Mouse (Mus musculus): ENCODE data around the gene Ctnna2.

Ctnna2 gene

DNA sequence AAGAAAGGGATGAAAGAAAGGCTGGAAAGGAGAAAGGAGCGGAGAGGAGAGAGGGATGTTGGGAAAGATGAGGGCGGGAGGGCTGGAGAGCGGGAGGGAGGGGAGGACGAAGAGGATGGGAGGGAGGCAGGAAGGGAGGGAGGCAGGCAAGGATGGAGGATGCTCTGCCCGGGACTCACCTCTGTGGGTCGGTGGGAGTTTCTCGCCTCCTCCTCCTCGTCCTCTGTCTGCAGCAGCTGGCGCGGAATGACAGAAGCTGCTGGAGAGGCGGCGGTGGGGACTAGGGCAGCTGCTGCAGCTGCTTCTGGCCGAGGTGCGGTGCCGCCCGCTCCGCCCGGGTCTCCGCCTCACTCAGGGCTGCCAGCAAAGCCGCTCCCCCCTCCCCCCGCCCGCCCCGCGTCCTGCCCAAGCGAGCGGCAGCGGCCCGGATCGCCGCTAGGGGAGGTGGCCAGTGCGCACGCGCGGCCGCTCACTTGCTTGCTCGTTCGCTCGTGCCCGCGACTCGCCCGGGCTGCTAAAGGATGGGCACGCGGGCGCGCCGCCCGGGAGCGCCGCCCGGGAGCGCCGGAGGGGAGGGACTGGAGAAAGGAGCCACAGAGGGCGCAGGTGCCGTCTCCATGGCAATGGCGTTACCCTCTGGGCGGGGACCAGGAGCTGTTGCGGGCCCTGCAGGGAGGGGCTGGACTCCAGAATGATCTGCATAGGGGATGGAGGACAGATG is at the start of gene Ctnna2:
Gene Ctnna2, minus strand, starts transcription at position 459 of the 721 bp plus-strand sequence.
- peak; percentile 95 to 97 for DNase-seq (ENCODE audit: low spot score in 2 of 2)

DNA sequence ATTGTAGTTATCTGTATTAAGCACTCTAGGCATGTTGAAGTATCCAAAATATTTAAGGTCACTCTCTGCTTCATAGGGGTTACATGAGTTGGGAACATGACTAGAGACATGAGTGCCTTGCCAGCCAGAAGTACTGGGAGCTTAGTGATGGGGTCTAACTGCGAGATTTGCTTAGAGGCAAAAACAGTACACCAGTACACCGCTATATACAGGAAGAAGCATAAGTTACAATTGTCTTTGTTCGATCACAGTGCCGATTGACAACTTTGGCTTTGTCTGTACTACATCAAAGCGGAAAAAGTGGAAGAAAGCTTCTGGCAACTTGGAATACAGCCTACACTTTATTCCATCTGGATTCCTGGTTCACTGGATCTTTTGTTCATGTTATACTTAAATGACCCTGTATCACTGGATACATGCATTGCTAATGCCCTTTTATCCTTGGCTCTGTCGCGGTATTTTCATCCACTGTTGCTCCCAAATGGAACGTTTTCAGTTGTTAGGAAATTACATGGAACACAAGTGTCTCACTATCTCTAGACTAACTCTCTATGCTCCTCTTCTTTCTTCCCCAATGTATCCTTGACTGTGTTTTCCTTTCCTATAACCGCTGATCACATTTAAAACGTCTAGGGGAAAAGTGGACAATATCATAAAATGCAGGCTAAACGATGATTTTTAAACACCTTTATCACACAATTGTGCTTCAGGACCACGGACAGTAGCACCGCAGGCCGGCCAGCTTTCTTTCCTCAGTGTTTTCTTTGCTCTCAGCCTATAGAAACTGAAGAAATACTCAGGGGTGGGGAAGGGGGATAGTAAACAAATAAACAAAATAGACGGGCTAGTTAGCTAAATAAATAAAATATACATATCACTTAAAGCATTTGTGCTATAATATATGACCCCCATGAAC is 896 bp upstream of the Ctnna2 start:
- DNase-seq (ENCODE audit: low spot score in 2 of 2) = no peak

DNA sequence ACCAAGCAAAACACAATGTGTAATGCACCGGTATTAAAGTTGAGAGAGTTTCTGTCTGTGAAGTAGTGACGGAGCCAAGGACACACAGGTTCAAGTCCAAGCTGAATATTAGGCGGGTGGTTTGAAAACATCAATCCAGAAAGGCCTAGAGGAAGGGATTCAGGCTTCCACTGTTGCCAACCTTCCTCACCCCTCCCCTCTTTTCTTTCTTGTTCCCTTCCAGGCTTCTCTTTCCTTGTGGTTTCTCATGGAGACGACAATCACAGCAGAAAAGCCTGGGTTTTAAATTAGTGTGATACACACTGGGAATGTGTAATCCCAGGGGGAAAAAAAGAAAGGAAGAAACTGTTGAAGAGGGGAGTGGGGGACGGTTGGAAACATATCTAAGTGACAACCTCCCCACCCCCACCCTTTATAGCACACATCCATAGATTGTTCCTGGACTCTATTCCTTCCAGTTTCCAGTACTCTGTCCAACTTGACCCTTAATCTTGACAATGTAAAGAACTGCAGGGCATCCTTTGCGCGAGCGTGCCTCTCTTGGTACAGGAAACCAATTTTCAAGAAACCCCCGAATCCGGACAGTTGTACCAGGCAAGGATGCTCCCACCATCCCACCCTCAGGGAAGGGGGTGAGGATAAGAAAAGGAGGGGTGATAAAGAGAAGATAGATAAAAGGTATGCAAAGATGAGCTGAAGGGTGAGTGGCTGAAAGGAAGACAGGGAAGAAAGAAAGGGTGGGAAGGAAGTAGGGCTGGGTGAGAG is 841 bp downstream of the Ctnna2 start:
- DNase-seq (ENCODE audit: low spot score in 2 of 2) = no peak

DNA sequence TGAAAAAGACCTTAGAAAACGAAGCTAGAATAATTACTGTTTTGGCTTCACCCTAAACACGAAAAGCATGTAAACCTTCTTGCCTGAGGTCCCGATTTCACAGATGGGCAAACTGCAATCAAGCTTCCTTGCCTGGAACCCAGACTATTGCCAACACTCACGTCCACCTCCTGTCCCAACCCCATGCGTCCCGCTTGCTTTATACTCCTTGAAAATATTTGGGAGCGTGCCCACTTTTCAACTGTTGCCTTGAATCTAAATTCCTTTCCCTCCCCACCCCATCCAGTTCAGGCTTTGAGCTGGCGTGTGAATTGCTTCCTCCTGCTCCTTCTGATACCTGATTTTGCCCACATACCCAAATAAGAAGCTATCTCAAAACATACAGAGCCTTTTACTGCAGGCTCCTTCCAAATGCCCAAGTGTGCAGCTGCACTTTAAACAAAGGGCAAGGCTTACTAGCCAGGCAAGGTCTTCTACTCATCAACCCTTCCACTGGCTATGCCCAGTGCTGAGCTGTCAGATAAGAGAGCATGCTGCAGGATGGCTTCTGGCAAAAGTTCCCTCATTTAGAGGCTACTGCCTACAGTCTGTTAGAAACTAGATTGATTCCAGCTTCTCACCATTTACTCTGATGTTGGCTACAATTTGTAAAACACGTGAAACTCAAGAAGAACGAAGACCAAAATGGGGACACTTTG is 8.8 kb downstream of the Ctnna2 start:
- DNase-seq (ENCODE audit: low spot score in 2 of 2) = no peak

DNA sequence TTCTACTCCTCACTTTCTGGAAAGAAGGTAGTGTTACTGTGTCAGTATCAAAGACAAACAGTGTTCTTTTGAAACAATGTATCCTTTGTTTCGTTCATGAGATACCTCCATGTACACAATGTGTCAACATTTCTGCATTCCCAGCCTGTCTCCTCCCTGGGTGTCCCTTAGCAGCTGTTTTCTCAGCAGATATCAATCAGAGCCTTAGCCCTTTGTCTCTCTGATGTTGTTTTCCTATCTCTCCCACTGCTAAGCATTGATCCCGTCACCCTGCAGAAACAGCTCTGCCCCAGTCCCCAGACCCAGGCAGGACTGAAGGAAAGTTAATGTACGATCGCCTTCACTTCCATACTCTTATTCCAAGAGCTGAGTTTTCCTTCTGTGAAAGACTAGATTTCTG is 9.7 kb downstream of the Ctnna2 start:
- DNase-seq (ENCODE audit: low spot score in 2 of 2) = no peak

DNA sequence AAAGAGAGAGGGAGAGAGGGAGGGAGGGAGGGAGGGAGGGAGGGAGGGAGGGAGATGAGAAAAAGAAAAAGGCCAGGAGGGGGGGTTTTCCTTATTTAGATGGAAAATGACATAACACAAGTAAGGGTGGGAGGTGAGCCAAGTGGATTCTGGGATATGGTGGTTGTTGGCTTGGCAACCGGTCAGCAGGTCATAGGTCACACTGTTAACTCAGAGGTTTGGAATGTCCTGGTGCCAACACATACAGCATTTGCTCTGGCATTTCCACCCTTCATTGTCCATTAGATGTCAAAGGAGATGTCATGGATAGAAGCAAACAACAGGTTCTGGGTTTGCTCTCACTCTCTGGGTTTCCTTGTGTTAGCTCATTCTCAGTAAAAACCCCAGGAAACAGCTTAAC is 17.5 kb downstream of the Ctnna2 start:
- no peak for DNase-seq (ENCODE audit: low spot score in 2 of 2)

DNA sequence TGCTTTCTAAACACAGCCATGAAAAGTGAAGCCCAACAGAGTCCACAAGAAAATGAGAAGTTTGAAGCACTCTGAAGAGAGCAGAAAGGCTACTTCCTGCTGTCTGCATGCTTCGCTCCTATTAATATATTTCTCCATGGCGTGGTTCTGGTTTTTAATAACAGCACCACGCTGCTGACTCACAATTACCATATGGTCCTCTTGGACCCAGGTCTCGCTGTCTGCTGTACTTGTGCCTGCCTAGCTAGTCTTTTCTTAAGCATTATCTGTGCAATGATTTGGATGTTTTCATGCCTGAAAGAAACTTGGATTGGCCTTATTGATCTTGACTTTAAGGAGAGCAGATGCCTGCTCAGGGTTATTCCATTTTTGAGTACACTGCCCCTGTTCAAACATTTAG is 28.2 kb downstream of the Ctnna2 start:
- no peak for DNase-seq (ENCODE audit: low spot score in 2 of 2)

DNA sequence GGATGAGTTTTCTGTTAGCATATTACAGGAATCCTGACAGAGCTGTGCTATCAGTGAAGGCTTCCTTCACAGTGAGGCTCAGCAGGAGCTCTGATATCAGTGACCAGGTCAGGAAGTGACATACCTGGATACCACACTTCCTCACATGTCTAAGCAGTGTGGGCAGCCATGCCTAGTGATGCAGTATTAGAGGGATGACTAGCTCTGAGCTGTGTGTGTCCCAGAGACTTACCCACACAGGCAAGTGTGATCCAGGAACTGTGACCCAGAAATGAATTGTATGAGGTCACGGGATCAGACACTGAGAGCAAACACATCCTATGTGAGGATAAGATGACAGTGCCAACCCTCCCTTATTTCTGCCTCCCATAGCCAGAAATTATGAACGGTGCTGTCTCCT is 28.8 kb downstream of the Ctnna2 start:
- DNase-seq (ENCODE audit: low spot score in 2 of 2) = no peak

DNA sequence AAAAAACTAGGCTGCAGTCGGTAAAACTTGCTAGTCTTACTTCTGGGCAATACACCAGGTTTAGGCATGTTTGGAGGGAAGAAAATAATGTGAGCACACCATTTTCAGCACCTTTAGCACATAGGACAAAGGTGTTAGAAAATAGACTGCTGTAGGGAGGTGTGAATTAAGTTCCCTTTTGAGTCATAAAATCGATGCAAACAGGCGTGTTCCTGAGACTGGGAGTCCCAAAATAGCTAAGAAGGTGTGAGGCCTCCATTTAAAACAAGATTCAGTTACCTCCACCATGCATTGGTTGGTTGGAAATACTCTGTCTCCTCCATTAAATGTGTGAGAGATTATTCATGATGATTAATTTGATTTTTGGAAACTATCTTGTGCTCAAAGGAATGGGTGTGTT is 50.1 kb downstream of the Ctnna2 start:
- DNase-seq (ENCODE audit: low spot score in 2 of 2) = peak in 1 of 2 experiments; percentile 6

DNA sequence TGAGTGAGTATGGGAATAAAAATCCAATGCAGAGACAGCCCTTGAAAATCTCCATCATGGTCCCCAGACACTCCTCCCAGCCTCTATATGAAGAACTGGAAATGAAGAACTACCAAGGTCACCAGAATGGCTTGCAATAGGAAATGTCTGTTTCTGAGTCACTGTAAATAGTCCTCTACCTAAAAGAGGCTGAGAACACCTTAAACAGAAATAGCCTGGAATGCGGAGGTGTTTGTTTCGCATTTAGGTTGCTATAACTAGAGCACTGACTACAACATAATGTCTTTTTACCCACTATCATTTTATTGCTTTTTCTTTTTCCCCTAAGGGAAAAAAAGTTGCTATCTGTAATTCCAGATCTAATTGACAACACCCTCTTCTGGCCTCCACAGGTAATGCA is 106.3 kb downstream of the Ctnna2 start:
- DNase-seq (ENCODE audit: low spot score in 2 of 2) = no peak

DNA sequence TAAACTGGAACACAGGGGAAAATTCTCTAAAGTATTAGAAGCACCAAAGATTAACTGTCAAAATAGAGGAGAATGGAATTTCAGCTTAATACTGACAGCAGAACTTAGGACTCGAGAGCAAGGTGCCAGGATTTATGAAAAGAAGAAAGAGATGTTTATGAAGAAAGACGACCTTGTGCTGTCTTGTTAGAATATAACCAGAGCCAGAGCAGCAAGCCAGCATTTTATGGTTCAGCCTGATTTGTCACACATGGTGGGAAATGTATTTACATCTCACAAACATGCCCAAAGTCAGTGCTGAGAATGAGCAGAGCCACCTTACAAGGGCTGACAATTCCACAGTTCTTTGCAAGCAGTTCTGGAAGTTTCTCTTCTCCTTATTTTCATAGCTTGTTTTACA is 110.2 kb downstream of the Ctnna2 start:
- no peak for DNase-seq (ENCODE audit: low spot score in 2 of 2)

DNA sequence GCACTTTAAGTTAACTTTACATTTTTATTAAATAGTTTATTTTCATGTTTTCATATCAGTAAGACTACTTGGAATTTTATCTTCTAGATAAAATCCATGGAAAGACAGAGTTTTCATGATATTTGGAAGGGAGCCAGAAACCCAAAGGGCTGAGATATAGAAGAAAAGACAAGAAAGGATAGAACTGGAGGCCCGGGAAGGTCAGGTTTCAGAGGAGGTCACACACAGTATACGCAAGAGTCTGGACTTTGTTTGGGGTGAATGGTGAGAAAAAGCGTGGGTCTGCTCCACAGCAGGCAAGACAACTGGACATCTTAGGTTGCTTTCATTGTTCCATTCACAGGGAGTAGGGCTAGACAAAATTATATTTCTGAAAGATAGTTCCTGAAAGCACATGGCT is 111.4 kb downstream of the Ctnna2 start:
- DNase-seq (ENCODE audit: low spot score in 2 of 2) = no peak

DNA sequence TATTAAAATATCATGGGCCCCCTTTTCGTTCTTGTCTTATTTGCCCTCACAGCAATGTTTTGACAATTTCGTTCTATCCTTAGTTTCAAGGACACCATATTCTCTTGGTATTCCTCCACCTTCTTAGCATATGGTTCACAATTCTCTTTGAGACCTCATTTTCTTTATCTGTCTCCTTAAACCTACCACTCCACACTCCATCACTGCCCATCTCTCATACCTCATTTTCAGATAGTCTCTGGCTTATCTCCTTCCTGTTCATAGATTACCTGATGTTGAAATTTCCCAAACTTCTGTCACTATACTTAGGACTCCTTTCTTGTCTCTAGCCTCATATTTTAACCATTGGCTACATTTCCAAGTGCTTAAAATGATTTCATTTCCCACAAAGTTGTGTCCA is 116.1 kb downstream of the Ctnna2 start:
- no peak for DNase-seq (ENCODE audit: low spot score in 2 of 2)

DNA sequence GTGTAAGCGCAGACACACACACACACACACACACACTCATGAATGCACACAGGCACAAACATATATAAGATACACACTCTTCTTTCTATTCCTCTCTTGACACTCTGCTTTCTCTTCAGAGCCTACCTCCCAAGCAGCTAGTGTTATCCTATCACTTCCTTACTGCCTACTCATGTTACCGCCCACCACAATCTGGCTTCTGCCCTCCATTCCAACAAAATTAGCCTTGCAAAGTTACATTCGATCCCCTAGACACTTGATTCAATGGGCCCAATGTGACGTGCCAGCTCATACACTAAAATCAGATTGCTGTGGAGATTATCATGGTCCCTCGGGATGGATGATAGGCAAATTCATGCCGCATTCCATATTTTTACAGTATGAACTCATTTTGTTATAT is 116.7 kb downstream of the Ctnna2 start:
- DNase-seq (ENCODE audit: low spot score in 2 of 2) = peak; percentile 64 to 84

DNA sequence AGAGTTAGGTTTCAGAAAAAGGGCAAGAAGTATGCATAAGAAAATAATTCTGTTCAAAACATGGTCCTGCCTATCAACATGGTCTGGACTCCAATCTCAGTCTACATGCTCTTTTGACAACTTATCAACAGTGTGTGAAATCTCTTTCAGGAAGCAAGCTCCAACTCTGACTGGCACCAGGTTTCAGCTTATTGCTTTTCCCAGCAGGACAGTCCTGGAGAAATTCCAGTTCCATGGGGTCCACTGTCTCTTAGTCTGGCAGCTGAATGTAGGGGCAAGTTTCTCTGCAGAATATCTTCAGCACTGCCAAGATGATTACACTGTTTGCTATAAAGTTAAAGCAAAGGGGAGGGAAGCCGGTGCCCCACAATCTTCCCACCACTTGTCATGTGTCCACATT is 130.1 kb downstream of the Ctnna2 start:
- no peak for DNase-seq (ENCODE audit: low spot score in 2 of 2)

DNA sequence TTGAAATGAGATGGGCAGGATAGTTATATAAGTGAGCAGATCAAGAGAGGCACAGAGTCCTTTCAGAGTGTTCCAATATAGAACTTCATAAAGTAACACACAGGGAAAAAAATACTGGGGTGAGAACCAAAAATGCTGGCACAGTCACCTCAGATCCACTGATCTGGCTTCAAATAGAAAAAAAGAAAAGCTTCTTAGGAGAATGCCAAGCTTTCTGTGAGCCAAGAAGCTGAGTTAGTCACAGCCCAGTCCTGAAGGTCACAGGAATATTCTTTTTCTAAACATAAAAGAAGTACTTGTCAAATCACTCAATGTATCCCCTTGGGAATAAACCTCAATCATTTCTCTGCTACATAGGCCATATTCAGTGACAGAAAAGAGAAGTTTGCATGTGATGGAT is 130.7 kb downstream of the Ctnna2 start:
- no peak for DNase-seq (ENCODE audit: low spot score in 2 of 2)

DNA sequence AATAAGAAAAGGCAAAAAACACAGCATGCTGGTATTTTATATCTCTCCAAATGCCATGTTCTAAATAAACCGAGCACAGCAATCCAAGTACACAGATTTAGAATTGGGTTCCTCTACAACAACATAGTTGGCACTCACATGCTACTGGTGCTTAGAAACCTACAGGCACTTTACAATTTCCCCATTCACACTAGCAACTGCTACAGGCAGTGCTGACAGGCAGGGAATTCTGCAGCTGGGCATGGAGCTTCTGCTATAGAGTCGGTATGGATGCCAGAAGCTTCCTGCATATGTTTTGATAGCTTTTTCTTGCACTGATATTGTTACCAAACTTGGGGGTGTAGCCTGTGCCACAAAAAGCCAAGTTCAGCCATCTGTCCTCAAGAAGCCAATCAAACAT is 131.8 kb downstream of the Ctnna2 start:
- DNase-seq (ENCODE audit: low spot score in 2 of 2) = peak; percentile 30 to 61

DNA sequence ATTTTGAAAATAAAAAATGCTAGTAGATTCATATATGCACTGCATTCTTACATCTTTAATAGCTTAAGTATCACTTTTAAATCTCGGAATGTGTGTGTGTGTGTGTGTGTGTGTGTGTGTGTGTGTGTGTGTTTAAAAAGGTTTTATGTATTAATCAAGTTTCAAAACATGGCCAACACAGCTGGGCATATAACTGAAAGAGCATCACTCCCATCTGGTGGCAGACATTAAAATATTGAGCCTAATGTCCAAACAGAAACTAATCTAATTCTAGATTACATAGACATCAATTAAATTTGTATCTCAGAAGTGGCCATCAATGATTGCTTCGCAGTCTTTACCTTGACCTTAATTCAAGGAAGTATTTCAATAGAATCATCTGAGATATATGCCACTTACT is 140.4 kb downstream of the Ctnna2 start:
- DNase-seq (ENCODE audit: low spot score in 2 of 2) = no peak

DNA sequence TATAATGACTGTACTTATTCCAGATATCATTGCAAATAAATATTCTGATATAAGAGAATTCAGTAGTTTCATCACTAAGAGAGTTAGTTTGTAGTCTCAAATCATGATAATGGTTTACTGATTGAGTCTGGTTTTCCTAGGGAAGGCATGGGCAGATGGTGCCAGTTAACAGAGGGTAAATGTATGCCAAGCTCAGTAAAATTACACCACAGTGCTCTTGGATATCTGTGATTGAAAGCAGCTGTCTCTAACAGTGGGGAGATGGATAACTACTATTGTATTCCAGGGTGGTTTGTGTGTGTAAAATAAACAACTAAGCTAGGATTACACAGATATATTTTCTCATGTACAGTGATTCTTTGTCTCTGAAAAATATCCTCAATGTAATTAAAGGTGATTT is 140.8 kb downstream of the Ctnna2 start:
- no peak for DNase-seq (ENCODE audit: low spot score in 2 of 2)

DNA sequence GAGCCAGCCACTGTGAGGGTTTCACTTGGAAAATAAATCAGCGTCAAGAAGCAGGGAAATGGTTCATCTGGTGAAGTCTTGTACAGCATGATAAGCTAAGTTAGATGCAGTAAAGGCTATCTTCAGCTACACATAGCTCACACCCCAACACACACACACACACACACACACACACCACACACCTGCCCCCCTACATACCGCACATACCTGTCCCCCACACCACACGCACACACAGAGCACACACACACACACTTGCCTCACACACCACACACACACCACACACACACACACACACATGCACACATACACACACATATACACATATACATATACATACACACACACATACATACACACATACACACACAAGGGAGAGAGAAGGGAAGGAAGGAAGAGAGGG is 142.0 kb downstream of the Ctnna2 start:
- DNase-seq (ENCODE audit: low spot score in 2 of 2) = no peak

DNA sequence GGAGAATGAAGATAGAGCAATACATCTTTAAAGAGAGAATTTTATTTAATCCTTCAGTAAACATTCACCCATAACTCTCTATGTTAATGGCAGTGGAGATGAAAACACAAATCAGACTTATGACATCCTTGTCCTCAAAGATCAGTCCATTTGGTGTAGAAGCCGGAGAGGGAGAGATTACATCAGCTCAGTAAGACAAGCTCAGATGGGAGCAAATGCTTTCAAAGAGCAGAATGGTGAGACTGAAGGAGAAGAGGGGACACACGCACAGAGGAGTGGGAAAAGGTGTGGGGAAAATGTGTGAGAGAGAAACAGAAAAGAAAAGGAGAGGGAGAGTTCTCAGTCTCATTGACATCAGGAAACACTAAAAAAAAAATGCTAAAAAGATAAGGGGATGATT is 144.8 kb downstream of the Ctnna2 start:
- no peak for DNase-seq (ENCODE audit: low spot score in 2 of 2)

DNA sequence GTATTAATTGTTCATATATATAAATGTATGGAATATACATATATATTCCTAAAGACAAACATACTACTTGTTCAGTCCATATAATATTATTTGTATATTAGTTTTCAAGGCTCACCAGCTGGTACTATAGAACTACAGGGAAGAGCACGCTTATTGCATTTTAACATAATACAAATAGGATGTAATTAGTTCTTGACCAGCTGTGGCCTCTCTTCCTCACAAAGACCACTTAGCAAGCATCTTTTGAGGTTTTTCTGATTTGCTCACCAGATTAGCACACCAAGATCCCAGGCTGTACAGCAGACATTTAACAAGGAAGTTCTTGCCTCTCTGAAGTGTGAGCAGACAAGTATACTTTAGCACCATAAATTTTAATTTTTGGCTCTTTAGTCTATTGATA is 152.0 kb downstream of the Ctnna2 start:
- DNase-seq (ENCODE audit: low spot score in 2 of 2) = no peak

Measured in right cerebral cortex, postnatal 36 days (tissue).